Mouse (Mus musculus): ENCODE data around the gene Ghrh.

Gene Ghrh

DNA sequence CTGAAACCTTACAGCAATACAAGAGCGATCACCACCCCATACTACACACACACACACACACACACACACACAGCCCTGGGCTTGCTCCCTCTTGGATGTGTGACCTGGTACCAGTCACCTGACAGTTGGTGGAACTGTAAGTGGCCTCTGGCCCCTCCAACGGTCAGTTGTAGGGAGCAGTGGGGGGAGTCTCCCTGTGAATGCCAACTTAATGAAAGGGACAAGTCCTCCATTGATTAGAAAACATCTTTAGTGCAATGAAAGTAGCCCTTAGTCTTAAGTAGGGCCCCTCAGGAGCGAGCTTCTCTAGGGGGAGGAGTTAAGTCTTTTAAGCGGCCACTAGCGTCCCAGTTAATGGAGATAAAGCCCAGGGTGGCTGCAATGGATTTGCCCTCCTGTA, 19.2 kb downstream of the Ghrh start:
- ChIA-PET POLR2A (interaction anchor here (0.5 to 10.8 kb wide), 43 partner anchors 8 to 607 kb away, joined by 3 to 91 read pairs (median 4); partner anchors contain the start of genes Rbl1 (in 2 of the 4) and Src (in 1 of the 4)), CTCF (interaction anchor here (0.6 to 2.2 kb wide), 21 partner anchors 10 to 245 kb away, joined by 3 to 8 read pairs (median 4); no protein-coding TSS in a partner anchor)

GRCm38 (mm10) chr2:157325238-157325637, 22.1 kb downstream of the Ghrh start:
- ChIA-PET POLR2A (interaction anchor here in 2 of 4 experiments (0.8 to 10.8 kb wide), 6 partner anchors 10 to 244 kb away, joined by 3 to 91 read pairs (median 4); partner anchors contain the start of gene Ghrh (in 1 of the 2)), CTCF (no interaction called here)

GRCm38 (mm10) chr2:157322029-157322766, 25.1 kb downstream of the Ghrh start:
- ChIA-PET CTCF (interaction anchor here in 3 of 4 experiments (0.6 to 1.3 kb wide), 4 partner anchors 16 to 255 kb away, joined by 3 read pairs; no protein-coding TSS in a partner anchor), POLR2A (interaction anchor here in 2 of 4 experiments (1.0 to 10.8 kb wide), 5 partner anchors 9 to 22 kb away, joined by 3 to 91 read pairs (median 3); no protein-coding TSS in a partner anchor)

- CTCF ChIA-PET = interaction anchor here in 2 of 4 experiments (0.5 to 1.3 kb wide), 2 partner anchors 17 to 29 kb away, joined by 3 to 4 read pairs; no protein-coding TSS in a partner anchor
Observed at GRCm38 (mm10) chr2:157320886-157321285, 26.4 kb downstream of the Ghrh start.

DNA sequence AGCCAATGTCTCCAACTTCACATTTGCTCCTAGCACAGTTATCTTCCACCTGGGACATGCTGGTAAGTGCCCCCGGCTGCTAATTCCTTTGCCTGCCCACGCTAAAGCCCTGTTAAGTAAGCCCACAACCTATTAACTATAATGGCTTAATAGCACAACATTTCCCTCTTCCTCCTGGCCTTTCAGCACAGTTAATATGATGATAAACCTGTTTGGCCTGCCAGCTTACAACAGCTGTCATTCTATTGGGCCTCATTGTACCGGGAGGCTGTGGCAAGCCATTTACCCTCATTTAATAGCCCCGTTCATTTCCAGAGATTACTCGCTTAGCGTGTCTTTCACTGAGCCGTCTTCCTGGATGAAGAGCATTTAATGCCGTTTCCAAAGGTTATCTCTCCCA, 27.2 kb downstream of the Ghrh start:
- POLR2A ChIA-PET = interaction anchor here in 3 of 4 experiments (0.6 to 13.9 kb wide), 5 partner anchors 6 to 830 kb away, joined by 3 to 91 read pairs (median 4); no protein-coding TSS in a partner anchor
- CTCF ChIA-PET = interaction anchor here in 2 of 4 experiments (0.5 to 0.6 kb wide), 2 partner anchors 16 to 28 kb away, joined by 4 to 8 read pairs; no protein-coding TSS in a partner anchor

More at GRCm38 (mm10) chr2:157320886-157321285, 26.4 kb downstream of the Ghrh start:
- POLR2A ChIA-PET = interaction anchor here in 1 of 4 experiments (1.6 to 10.8 kb wide), 2 partner anchors 8 to 15 kb away, joined by 4 to 91 read pairs; no protein-coding TSS in a partner anchor

GRCm38 (mm10) chr2:157317220-157317619, 30.1 kb downstream of the Ghrh start:
- ChIA-PET CTCF (interaction anchor here in 2 of 4 experiments (0.5 to 1.4 kb wide), 3 partner anchors 80 to 878 kb away, joined by 3 read pairs; no protein-coding TSS in a partner anchor), POLR2A (interaction anchor here in 2 of 4 experiments (0.8 to 13.9 kb wide), 4 partner anchors 9 to 251 kb away, joined by 3 to 91 read pairs (median 3); partner anchors contain the start of gene Rbl1 (in 1 of the 2))

- ChIA-PET CTCF (interaction anchor here in 2 of 4 experiments (0.5 to 1.4 kb wide), 2 partner anchors 80 to 252 kb away, joined by 3 read pairs; no protein-coding TSS in a partner anchor), POLR2A (interaction anchor here in 3 of 4 experiments (0.6 to 13.9 kb wide), 7 partner anchors 9 to 112 kb away, joined by 3 to 91 read pairs (median 3); partner anchors contain the start of gene Rbl1 (in 1 of the 3))
Observed at GRCm38 (mm10) chr2:157316358-157316933, 30.9 kb downstream of the Ghrh start.

GRCm38 (mm10) chr2:157315486-157315885, 31.8 kb downstream of the Ghrh start:
- POLR2A ChIA-PET = interaction anchor here in 2 of 4 experiments (0.7 to 13.9 kb wide), 4 partner anchors 10 to 525 kb away, joined by 3 to 91 read pairs (median 4); partner anchors contain the start of gene Rbl1 (in 1 of the 2)
- CTCF ChIA-PET = no interaction called here

DNA sequence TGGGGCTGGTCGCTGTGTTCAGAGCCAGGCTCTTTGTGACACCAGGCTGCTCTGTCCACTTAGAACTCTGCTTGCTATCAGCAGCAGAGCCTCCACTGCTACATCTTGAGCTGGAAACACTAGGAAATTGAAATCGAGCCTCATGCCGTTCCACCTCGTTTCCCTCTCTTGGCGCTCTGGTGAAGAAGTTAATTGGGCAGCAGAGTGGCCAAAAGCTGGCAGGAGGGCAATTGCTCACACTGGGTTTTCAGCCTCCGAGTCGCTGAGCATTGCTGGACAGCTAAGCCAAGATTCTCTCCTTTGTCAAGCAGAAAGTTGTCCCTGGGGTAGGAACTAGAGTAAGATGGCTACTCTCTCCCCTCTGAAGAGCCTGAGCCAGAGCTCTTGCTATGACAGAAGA, 33.0 kb downstream of the Ghrh start:
- CTCF ChIA-PET = no interaction called here

DNA sequence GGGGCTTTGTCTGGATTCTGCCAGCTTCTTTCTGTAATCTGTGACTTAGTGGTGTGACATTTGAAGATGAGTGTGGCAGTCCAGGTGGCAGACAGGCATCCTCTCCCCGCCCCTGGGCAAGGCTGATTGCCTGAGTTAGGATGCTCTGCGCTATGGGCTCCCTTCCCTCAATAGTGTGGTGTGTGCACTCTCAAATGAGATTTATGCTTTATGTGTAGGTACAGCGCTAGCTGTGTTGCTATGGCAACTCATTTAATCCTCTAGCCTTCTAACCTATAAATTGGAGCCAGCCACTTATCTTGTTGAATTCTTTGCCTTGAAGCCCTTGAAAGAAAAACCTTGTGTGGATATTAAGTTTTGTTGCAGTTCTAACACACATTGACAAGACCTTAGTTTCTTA, 33.6 kb downstream of the Ghrh start:
- POLR2A ChIA-PET = interaction anchor here in 1 of 4 experiments (1.7 to 13.9 kb wide), 2 partner anchors 9 to 12 kb away, joined by 4 to 91 read pairs; no protein-coding TSS in a partner anchor
- CTCF ChIA-PET = no interaction called here

More for the DNA sequence above, 33.0 kb downstream of the Ghrh start:
- POLR2A ChIA-PET = interaction anchor here in 1 of 4 experiments (1.7 to 13.9 kb wide), 2 partner anchors 10 to 12 kb away, joined by 4 to 91 read pairs; no protein-coding TSS in a partner anchor

GRCm38 (mm10) chr2:157310963-157311637, 36.2 kb downstream of the Ghrh start:
- ChIA-PET POLR2A (interaction anchor here in 2 of 4 experiments (0.6 to 13.9 kb wide), 2 partner anchors 15 to 24 kb away, joined by 9 to 91 read pairs; no protein-coding TSS in a partner anchor), CTCF (interaction anchor here in 1 of 4 experiments (1.2 kb wide), 1 partner anchor 19 kb away, joined by 4 read pairs; no protein-coding TSS in a partner anchor)

- POLR2A ChIA-PET = interaction anchor here in 3 of 4 experiments (1.1 to 13.9 kb wide), 7 partner anchors 9 to 163 kb away, joined by 3 to 91 read pairs (median 4); no protein-coding TSS in a partner anchor
- CTCF ChIA-PET = interaction anchor here in 1 of 4 experiments (0.6 kb wide), 1 partner anchor 14 kb away, joined by 3 read pairs; no protein-coding TSS in a partner anchor
Observed at GRCm38 (mm10) chr2:157309611-157310010, 37.7 kb downstream of the Ghrh start.

- ChIA-PET POLR2A (interaction anchor here in 1 of 4 experiments (13.9 kb wide), 1 partner anchor 18 kb away, joined by 91 read pairs; no protein-coding TSS in a partner anchor), CTCF (interaction anchor here in 1 of 4 experiments (1.4 kb wide), 1 partner anchor 21 kb away, joined by 5 read pairs; no protein-coding TSS in a partner anchor)
Observed at GRCm38 (mm10) chr2:157308273-157308917, 38.9 kb downstream of the Ghrh start.

DNA sequence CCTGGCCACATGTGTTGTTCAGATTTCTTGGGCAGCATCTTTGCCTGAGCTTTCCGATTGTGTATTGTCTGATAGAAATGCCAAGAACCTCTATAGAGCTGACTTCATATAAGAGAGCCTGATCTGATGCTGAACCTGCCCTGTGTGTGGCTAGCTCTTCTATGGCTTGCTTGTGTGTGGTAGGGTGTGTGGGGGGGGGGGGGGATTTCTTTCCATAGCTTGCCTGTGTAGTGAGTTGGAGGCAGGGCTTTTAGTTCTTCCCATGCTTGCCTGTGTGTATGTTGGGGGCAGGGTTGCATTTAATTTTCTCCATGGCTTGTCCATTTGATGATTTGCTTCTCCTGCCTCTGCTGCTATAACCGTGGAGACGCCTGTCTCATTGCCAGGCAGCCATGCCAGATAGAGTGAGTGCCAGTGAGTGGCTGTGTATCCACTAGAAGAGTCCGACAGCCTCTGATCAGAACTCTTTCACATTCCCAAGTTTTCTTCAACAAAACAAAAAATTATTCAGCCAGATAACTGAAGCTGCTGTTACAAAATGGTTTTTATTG, 39.5 kb downstream of the Ghrh start:
- CTCF ChIA-PET = interaction anchor here in 1 of 4 experiments (1.4 kb wide), 1 partner anchor 20 kb away, joined by 5 read pairs; no protein-coding TSS in a partner anchor

DNA sequence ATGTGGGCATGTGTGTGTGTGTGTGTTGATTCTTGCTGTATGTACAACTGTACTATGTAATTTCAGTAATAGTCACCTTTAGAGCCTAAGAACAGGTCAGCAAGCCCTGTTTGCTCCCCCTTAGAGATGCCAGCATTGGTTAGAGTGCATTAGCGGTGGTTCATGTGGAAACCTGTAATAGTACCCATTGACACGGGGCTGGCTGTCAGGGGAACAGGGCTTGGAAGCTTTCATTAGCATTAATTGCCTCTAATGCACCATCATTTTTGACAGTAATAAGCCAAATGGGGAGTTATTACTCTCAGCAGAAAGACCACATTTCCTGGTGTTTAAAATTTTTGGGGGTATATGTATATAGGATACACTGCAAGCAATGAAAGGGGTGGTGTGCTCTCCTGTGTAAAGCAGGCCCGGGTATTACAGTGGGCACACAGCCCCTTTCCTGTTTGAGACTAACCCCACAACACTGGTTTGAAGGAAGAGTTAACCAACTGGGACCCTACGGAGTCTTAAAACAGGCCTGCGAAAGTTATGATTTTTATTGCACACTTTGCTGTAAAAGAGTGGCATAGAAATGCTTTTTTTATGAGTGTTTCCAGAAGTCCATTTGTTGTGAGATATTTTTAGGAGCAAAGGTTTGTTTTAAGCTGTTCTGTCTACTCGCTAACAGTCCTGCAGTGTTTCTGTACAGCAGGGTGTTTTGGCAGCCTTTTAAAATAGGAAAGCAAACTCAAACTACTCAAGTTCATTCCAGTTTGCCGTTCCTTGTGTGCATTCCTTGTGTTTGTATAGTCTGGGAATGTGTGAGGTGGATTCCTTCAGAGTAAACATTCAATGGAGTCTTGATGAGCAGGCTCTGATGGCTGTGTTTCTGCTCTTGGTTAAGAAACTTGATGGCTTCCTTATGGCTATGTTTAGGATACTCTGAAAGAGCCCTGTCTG, 40.9 kb downstream of the Ghrh start:
- ChIA-PET POLR2A (interaction anchor here in 1 of 4 experiments (0.9 to 13.9 kb wide), 4 partner anchors 10 to 20 kb away, joined by 3 to 91 read pairs (median 4); no protein-coding TSS in a partner anchor), CTCF (no interaction called here)

More for the DNA sequence above, 39.5 kb downstream of the Ghrh start:
- POLR2A ChIA-PET = interaction anchor here in 2 of 4 experiments (0.7 to 13.9 kb wide), 5 partner anchors 9 to 18 kb away, joined by 3 to 91 read pairs (median 4); no protein-coding TSS in a partner anchor

DNA sequence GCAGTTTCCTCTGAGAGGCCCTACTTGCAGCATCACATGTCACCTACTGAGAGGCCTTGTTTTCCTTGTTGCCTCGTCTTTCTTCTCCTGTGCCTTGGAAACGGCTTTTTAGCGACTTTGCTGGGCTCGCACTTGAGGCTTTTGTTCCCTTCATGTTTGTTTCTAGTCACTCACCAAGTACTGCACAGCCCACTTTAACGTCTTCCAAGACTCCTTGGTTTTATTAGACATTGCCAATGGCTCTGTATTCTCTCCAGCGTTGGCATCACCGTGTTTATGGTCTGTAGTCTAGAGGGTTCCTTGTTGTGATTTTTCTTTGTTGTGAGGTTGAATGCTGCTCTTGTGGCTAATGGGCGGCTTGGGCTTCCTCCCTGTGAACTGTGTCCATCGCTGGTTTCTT, 44.2 kb downstream of the Ghrh start:
- CTCF ChIA-PET = no interaction called here

More for the DNA sequence above, 44.2 kb downstream of the Ghrh start:
- POLR2A ChIA-PET = interaction anchor here in 2 of 4 experiments (0.5 to 1.6 kb wide), 3 partner anchors 99 to 263 kb away, joined by 3 to 4 read pairs (median 4); partner anchors contain the start of gene Rbl1 (in 1 of the 2)
